Mouse (Mus musculus) adrenal gland, adult 8-10 months (tissue): ENCODE measurements at regions not wholly inside any gene's neighbourhood (a gene's known extent, or its start where the extent isn't known, plus 50 kb on each side); places are given as distances from the start of the nearest gene placed in this dataset.

Experiments used
- DNase-seq: peaks from one replicate; pipeline ENCODE4 v3.0.0; 2022

DNA sequence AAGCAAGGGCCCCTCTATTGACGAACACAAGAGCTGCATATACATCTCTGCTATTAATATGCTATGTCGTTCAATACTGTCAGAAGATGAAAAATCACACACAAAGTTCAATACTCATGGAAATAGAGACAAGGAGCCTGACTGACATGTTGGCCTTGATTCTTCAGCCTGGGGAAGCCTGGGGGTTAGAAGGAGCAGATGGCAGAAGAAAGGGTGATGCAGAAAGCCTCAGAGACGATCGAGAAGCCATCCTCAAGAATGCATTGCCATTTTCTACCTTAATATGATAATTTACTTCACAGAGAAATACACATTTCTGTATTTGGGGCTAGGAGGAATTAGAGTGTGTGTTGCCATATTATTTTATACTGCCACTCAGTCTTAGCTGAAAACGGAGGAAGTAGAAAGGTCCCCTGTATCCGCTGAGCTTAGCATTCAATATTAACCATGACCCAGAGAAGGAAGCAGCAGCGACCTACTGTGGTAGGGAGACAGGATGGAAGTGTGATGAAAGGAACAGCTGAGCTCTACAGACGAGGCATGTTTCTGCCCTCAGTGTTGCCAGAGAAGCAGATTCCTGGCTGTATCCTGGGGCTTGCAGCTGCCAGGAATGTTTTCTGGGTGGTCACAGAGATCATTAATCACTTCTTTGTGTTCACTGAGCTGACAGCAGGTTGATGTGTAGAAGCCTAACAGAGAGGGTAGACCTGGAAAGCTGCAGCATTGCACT is 105.2 kb downstream of the Lrig3 start:
- no peak for DNase-seq

DNA sequence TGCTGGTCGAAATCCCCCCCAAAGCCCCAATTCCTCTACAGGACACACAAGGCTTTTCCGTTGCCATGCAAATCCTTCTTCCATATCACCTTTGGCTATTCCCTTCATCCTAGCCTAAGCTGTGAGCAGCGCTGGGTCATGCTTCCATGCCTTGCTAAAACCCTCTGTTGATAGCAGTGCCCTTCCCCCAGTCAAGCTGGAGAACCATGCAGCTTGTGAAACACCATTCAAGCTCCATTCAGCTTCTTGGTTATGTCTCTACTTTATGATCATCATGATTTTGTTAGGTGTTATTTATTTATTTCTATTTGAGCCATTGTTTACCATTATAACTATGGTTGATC is 105.7 kb downstream of the Lrig3 start:
- no peak for DNase-seq

DNA sequence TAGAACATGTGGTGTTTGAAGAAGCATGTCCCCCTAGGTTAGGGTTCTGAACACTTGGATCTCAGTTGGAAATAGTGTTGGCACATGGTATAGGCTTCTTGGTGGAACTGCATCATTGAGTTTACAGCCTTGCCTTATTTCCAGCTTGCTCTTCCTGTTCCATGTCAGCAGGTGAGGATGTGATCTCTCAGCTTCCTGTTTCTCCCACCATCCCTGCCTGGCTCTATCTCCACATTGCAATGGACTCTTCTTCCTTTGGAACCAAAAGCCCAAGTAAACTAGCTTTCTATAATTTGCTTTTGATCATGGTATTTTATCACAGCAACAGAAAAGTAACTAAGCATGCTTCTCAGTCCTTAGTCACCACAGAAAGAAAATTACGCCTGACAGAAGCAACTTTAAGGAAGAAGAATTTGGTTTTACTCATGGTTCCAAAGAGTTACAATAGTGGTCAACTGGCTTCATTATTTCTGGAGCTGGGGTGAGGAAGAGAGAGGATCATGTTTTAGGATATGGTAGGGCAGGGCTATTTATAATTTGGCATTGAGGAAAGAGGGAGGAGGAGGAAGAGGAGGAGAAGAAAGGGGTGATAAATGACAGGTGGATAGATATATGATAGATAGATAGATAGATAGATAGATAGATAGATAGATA is 111.5 kb downstream of the Lrig3 start:
- no peak for DNase-seq

DNA sequence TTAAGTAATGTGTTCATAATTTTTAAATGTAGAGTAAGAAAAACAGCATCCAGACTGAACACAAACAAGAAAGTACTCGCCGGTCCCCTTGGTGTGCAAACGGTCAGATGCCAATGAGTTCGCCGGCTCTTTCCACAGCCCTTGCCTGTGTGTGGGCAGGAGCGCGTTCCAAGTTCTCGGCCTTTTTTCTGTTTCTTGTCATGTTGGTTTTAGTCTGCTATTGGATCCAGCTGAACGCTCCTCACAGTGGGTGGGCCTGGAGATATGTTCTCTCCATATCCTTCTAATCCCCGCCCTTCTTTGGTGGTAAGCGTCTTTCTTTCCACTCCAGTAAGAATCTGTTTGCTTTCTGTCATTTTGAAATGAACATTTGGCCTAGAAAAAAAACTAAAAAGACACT is 116.6 kb downstream of the Lrig3 start:
- DNase-seq = no peak

DNA sequence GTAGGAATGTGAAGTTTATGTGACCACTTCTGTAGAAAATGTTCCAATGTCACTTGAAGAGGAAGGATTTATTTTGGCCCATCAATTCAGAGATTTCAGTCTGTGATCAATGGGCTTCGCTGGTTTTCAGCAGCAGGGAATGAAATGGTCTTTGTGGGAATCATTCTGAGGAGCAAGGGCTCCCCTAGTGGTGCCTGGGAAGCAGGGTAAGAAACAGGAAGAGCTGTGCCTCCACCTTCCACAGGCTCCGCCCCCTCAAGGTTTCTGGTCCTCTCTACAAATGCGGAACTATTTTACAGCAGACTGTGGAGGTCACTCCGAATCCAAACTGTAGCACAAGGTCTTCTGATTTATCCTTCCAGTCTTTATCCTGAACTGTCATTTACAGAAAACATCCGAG is 120.7 kb downstream of the Lrig3 start:
- no peak for DNase-seq

DNA sequence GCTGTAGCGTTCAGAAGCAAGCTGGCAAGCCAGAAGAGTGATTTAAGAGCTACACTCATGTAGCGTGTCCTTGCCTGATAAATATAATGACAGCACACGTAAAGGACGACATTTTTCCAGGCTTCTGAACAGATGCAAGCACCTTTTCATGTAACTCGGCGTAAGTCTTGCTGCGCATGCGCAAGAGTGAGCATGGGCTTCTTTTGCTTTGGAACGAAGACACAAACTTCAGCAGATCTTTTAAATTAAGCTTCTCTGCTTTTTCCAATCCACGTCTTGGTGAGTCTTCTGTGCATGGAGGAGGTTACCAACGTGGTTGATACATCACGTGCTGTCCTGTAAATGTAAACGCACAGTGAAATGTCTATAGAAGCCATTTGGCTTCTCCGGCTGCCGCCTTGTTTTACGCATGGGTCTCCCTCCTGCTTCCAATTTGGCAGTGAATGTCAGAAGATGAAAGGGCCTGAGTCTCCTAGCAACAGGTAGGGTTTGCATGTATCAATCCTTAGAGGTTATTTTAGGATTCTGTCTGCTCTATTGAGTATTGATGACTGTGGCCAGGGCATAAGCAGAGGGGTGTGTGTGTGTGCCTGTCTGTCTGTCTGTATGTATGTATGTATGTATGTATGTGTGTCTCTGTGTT is 128.4 kb downstream of the Lrig3 start:
- DNase-seq = no peak

DNA sequence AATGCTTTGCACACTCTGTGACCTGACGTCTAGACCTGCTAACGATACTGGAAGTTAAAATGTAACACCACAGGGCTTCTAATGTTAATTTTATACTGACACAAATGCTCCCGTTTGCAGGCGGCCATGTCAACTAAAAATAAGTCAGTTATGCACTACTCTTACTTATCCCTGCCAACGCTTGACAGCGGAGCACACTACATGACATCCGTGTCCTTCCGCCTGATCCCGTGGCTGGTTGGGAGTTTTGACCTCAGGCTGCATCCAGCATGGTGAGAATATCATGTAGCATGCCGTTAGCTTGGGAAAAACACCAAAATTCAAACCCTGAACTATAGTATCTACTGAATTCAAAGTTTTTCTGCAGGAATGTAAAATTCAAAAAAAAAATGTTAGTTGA is 131.9 kb downstream of the Lrig3 start:
- no peak for DNase-seq

DNA sequence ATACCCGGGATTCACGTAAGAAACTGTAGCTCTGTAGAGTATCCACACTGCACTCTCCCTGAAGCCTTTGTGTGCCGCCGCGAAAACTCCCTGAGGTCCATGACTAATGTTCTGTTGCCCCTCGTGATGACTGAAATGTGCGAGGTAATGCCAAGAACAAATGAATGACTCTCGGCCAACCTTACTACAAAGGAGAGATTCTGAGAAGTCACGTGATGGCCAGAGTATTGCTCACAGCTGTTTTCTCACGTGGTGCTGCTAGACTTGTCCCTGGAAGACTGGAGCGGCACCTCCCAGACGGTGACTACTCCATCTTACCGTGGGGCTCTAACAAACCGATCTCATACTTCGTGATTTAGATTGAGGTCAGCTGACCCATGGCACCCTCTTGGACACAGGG is 136.9 kb downstream of the Lrig3 start:
- DNase-seq = no peak

DNA sequence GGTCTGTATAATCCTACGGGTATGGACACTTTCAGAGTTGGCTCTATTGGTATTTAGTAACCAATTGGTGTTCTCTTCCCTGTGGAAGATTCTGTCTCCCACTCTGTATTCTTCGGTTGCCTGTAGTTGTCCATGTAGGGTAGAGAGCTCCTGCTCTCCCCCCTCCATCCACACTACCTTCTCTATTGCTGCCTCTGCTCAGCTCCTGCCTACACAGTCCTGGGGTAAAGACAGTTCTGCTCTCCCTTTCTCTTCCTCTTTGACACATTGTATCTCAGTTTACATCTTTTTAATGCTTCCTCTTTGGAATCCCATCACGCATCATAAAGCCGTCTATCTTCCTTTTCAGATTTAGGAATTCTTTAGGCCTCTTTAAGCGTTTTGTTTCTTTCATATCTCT is 147.1 kb downstream of the Lrig3 start:
- DNase-seq = no peak

DNA sequence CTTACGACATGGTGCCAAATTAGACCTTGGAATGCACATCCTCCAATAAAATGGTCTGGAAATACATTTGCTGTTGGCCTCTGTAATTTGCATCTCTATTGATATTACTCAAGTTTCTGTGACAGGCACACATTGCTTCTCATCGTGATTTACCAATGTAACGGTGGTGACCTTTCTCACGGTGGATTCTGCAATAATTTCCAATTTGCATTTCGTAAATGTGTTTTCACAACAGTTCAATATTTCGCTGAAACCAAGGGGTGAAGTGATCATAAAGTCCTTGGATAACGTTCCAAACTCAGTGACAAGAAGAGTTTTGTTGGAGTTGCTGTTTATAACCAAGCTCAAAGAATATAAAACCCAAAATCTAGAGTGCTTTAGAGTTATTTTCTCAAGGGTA is 149.4 kb downstream of the Lrig3 start:
- DNase-seq = peak; percentile 2

DNA sequence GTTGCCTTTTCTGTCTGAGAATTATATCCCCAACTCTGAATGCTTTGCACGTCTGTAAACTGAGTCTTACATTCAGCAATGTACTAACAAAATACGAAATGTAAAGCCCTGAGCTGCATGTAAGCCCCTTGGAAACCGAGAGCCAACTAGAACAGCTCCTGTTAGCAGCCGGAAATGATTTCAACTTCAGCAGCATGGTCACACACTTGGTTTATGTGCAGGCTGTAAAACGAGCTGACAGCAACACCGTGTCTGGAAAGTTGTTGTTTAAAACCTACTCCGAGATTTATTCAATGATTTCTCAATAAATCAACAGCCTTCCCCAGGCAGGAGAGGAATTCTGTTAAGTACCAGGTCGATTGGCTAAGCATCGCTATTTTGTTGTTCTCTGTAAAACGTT is 155.7 kb downstream of the Lrig3 start:
- no peak for DNase-seq

DNA sequence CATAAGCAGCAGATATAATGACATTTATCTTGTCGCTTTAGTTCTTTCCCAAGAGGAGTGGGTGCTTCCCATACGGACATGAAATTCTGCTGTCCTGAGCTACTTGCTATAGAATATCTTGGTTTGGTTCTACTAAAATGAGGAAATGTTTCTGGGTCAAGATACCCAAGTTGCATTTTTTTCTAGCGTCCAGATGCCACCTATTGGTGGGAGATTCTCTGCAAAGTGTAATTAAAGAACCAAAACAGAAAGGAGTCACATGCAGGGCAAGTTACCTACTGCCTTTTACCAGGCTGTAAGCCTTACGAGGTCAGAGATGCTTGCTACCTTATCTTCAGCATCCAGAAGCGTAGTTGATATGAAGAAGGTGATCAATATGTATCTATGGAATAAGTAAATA is 156.5 kb downstream of the Lrig3 start:
- no peak for DNase-seq

DNA sequence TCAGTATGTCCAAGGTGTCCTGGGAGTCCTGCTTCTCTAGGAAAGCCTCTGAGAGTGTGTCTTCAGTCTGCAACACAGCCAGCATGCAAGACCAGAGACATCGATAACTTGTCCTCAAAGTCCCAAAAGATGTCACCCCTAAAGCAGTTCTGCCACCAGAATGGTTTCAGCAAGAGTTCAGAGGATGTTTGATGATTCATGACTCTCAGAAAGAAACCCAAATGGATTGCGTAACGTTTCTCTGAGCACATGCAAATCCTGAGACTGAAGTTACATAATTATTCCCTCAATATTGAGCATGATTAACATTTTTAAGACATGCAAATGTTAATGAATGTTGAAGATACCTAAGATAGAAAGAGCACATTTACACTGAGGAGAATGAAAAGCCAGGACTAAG is 167.2 kb downstream of the Lrig3 start:
- no peak for DNase-seq

DNA sequence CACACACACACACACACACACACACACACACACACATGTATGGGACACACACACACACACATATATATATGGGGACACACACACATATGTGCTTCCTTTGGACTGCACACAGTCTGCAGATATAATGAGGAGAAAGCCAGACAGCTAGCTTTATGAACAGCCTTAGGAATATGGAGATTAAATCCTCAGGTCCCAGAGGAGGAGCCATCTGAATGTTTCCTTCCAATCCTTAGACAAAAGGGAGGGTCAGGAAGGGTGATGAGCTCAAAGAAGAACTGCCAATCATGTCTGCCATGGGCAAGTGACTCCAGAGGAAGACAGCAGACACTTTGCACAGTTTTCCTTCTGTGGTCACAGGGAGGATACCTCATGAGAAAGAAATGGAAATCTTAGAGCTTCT is 168.0 kb downstream of the Lrig3 start:
- no peak for DNase-seq

DNA sequence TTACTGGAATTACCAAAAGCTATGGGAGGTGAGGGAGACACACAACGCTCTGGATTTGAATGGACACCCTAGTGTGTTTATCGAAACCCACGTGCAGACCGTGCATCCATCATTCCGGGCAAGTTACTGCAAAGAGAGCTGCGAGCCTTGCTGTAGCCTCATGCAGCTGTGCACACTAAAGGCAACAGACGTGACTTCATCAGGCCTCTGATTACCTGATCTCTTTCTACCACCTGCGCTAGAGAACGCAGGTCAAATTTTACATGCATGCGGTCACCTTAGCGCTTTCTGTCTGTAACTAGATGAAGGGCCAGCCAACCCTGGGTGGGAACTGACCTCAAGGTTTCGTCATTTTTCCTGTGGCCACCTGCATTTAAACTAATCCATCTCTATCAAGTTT is 172.6 kb downstream of the Lrig3 start:
- DNase-seq = no peak

DNA sequence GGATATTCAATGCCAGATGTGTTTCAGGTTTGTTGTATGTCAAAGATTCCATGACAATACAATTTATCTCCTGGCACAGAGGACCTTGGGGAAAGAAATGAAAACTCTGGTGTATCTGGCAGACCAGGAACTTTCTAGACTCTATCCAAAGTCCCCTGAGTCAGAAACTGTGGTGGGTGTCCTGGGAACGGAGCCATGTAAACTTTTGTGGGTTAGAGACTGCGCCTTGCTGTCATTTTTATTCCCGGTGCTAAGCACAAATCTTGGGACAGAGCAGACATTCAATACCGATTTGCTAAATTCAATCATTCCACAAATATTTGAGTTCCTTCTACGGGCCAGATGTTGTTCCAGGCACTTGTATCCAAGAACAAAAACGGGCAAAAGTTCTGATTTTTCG is 175.6 kb downstream of the Lrig3 start:
- no peak for DNase-seq

DNA sequence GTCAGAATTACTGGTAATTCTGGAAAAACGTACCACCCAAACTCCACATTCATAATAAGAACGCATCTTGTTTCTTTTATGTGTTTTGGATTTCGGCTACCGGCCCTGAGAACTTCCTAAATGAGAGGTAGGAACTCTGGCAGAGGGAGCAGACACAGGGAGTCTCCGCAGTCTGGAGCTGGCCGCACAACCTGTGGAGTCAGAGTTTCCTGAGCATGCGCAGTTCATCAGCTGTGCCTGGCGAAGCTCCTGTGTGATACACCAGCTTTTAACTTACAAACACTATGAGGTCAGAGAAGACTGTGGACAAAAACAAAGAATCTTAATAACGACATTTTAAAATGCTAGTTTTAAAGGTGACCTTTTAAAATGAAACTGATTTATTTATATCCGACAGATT is 177.9 kb downstream of the Lrig3 start:
- no peak for DNase-seq

DNA sequence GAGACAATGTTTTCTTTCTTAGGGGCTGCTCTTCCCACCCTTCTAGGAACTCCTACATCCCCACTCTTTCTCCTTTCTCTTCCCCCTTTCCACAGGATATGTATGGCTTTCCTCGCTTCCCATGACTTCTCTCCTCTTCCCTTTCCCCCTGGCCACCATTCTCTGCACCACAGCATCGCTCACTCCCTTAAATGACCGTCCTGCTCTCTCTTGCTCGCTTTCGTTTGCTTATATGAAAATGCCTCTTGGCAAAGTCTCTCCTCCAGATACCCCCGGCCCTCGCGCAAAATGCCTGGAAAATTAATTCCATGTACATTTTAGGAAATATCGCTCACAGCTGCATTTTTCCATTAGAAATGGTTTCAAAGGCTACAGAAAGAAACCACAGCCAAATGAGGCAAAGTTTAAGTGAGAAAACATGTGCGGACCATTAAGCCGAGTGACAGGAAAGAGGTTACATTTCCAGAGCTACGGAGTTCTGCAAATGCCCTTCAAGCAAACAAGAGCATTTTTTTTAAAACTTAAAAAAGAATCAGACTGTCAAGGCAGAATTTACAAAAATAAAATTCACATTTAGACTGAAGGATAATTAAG is 178.7 kb downstream of the Lrig3 start:
- no peak for DNase-seq

DNA sequence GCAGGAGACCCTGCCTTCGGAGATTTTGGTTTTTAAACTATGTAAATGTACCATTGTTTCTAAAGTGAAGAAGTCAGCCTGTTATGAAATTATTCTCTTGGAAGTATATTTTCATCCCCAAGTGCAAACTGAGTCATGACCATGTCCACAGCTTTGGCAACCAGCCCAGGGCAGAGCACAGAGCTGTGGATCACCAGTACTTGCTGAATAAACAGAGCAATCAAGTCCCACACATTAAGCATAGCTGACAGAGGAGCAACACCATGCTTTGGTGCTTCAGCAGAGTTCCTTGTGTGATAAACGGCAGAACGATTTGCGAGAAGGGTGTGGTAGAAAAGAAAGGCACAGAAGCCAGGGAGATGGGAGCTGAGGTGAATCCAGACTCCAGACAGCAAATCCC is 191.3 kb downstream of the Lrig3 start:
- no peak for DNase-seq

DNA sequence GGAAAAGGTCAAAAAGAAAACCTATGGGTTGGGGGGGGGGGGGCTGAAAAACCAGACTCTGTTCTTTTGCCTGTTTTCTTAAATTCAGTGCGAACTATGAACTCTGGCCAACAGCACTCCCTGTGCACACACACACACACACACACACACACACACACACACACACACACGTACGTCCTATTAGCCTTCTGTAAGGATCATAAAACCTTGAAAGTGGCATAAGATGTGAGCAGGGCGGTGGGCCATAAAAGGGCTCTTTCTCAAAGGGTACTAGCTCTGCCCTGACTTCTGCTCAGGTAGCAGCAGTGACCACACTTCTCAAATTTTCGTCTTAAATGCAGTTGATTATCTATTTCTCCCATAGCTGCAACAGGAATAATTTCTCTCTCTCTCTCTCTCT is 199.2 kb downstream of the Lrig3 start:
- no peak for DNase-seq

DNA sequence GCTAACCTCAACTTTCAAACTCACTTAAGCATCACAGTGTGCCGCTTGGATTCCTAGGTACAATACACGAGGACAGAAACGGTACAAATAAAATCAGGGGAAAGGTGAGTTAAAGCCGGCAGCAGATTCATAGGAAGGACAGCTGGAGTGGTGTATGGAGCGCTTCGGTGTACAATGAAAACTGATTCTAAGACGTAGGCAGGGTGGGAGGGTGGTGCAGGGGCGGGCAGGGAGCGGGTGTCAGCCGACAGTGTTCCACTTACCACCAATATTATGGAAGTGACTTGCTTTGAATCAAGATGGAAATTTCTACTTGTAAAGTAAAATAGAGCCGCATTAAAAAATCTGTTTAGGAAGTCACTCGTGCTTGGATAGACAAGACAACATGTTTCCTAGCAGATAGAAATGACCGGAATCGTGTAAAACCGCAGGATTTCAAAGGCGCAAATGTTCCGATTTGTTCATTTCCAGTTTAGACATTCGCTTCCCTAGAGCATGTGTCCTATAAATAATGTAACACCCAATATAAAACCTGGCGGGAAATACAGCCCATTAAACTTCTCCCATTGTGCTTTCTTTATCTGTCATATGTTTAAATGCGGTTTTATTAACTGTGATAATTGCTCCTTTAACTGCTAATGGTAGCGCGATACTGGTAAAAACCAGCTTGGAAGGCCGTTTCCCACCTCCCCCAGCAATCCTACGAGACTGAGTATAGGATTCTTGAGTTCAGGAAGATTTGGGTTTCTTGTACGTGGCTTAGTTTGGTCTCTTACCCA is 203.3 kb downstream of the Lrig3 start:
- DNase-seq = no peak

DNA sequence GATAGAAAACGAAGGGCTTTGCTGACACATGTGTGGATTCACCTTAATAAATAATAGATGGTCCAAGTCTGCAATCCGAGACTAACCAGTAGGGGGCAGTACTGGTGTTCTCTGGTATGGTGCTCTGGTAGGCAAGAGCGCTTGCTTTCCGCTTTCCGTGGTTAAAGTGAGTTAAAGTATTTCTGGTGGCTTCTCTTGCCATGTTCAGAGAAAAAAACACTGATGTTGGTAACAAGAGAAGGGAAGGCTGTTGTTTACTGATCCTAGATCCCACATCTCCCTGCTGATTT is 203.9 kb downstream of the Lrig3 start:
- DNase-seq = peak; percentile 8

DNA sequence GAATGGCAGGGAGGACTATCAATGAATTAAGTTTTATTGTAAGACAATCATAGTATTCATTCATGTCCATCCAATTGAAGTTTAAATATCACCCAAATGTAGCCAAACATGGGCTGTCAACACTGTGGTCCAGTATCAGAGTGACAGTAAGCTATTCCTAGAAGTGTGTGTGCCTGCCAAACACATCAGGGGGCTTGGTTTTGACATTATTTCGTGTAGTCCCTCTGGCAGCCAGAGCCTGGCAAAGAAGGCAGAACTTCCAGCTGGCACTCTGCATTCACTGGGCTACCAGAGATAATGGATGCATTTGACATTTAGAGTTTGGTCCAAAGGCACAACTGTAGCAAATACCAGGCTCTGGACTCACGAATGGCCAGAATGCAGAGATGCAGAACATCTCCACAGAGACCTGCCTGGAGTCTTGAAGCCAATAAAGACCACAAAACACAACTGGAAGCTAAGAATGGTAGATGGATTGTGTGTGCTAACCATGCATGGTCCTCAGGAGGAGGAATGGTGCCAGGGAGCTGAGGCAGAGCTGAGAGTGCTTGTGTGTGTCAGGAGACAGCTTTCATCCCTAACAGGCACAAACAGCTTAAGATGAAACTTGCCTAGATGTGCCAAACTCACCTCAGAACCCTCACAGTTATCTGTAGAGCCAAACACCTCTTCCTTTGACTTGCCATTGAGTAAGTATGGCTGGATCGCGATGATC is 210.9 kb downstream of the Lrig3 start:
- no peak for DNase-seq
